Mouse (Mus musculus) spleen, postnatal 36 days (tissue): Measurements from ENCODE around the gene Tmem251.

Experiments
- DNase-seq, 2 experiments: peaks; one replicate each; pipeline ENCODE4 v3.0.0; 2022; ENCODE audit warnings: low spot score in 2 of 2, mixed read lengths in 1 of 2

Tmem251 gene

DNA sequence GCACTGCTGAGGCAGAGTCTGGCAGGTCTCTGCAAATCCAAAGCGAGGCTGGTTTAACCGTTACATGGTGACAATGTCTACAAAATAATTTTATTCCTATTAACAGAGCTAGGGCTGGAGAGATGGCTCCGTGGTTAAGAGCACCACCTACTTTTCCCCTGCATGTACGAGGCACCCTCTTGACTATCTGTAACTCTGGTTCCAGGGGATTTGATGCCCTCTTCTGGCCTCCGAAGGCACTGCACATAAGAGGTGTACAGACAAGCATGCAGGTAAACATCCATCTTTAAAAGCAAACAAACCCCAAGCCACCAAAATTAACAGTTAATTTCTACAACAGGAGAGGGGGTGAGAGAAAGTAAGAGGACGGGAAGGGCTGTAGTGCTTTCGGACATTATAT lies 12.7 kb downstream of the Tmem251 start:
- peak in 1 of 2 experiments; percentile 56 for DNase-seq

DNA sequence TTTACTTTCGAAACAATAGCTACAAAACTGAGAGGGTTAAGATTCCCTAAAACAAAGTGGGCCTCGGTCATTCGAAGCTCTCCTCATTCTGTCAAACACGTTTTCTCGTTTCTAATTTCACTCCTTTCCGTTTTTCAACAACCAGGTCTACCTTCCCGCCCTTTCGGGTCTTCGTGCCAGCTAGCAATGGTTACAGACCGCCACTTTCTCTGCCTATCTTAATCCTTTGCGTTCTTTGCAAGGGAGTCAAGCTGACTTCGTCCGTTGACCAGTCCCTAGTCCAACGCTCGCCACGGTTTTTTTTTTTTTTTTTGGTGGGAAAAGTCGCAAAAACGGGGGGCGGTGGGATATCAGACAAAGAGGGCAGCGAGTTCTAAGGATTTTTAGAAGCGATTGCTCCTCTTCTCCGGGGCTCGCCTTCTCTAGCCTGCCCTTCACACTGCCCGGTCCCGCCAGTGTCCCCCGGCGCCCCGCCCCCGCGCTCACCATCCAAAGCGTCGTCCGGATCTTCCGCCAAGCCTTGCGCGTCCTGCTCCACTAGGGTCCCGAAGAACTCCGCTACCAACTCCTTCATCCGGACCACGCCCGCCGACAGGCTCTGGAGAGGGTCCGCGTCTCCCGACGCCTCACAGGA lies 13.6 kb downstream of the Tmem251 start:
- no peak for DNase-seq

DNA sequence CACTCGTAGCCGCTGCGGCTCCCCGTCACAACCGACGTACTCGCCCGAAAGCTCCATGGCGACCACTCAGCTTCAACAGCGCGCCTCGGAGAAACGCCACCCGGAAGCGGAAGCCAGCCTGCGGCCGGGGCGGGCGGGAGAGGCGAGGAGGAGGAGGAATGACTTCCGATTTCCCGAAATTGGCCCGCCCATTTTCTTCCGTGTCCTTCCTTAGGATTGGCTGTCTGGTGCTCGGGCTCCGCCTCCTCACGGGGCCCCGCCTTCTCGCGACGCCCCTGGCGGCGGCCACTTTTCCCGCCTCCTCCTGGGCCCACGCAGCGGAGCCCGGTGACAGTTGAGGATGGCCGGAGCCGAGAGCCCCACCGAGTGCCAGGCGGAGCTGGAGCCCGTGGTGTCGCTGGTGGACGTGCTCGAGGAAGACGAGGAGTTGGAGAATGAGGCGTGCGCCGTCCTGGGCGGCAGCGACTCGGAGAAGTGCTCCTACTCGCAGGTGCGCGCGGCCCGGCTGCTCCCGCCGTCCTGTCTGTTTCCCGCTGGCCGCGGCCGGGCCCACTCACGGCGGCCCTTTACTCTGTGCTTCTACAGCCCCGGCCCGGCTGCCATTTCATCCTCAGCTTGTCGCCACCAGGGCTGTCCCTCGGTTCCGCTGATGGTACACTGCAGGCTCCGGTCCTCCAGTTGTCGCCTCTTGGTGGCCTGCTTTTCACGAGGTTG lies 14.3 kb downstream of the Tmem251 start, which contains the start of the genes Gm28051, Gon7 and Ubr7:
TSS of gene Gm28051 (minus strand) at position 77 of the 714 bp plus-strand sequence.
TSS of gene Gon7 (minus strand) at position 115 of the 714 bp plus-strand sequence.
TSS of gene Ubr7 (plus strand) at position 279 of the 714 bp plus-strand sequence.
- peak; percentile 95 to 97 for DNase-seq

DNA sequence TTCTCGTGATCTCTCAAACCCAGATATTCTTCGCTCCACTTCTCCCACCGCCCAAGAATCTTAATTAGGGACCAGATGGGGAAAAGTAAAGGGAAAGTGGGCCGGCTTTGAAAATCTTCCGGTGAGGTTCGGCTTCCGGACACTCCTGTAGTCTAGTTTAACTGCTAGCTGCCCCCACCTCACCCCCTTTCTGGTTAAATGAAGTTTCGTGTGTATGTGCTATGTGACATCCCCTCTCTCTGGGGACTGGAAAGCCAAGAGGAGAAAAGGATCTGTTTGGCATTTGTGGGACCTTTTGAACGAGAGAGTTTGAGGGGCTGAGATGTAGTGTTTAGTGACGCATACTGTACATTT lies 14.8 kb downstream of the Tmem251 start, which contains the start of gene Gm20604:
TSS of gene Gm20604 (minus strand) at position 270 of the 354 bp plus-strand sequence.
- no peak for DNase-seq

DNA sequence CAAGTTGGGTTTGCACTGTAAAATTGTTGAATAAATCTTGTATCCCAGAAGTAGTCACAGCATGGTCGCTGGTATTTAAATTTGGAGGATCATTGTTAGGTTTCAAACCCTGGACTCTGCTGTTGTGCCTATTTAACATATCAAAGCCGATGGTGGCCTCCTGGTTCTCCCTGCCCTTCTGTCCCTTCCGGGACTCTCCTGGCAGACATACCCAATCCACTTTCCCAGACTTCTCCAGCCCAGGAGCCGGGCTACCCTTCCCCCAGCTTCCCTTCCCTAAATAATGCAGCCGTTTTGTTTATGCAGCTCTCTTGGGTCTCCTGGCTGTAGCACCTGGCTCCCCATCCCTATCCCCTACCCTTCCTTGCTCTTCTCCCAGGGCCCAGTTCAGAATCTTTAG lies 15.4 kb downstream of the Tmem251 start:
- DNase-seq, result no peak

- DNase-seq, result no peak
These were observed 18.1 kb downstream of the Tmem251 start for GRCm38 (mm10) chr12:102761668-102762067.

DNA sequence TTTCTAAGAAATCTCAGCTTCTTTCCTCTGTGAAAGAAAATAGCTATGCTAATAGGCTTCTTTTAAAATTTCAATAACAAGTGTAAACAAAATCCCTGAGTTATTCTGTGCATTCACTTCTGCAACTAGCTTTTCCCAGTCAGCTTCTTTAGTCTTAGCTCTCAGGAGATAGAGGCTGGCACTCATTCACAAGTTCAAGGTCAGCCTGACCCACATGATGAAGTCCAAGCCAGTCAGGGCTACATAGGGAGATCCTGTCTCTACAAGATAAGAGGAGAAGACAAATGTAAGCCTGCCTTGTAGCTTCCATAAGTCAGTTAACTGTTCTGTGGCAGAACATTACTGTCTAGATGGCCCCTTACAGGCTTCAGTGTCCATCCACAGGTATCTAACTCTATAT lies 20.1 kb downstream of the Tmem251 start:
- DNase-seq, result no peak

- DNase-seq, result no peak
These were observed 25.4 kb downstream of the Tmem251 start for GRCm38 (mm10) chr12:102769000-102769399.

DNA sequence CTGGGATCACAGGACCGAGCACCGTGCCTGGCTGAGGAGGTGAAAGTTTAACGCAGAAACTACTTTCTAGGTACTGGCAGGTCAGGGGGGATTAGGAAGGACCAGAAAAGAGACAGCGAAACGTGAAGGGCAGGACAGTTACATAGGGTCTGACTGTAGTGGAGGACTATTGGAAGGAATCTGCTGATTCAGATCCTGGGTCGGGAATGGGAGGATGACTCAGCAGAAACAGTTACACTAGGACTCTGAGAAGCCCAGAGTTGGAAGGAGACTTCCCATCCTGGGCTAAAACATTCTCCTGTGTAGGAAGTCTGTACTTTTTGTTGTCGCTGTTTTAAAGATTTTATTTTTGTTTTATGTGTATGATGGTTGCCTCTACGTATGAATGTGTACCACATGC lies 28.0 kb downstream of the Tmem251 start:
- DNase-seq, result no peak

- DNase-seq, result no peak
These were observed 29.1 kb downstream of the Tmem251 start for GRCm38 (mm10) chr12:102772676-102773075.

DNA sequence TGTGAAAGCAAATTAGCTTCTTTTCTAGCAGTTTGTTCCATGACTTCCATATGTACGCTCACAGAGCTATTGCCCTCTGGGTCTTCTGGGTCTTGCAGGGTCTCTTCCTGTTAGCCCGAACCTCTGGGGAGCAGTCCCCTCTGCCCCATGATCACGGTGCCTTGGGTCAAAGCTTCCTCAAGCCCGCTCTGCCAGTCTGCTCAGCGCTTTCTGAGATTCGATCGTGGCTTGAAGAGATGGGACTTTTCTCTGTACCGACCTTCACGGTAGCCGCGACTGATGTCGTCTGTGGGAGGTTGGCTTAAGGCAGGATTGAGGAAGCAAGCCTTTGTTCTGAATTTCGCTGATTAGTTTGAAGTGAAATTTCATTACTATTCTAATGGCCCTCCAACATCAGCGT lies 32.5 kb downstream of the Tmem251 start:
- DNase-seq, result no peak

DNA sequence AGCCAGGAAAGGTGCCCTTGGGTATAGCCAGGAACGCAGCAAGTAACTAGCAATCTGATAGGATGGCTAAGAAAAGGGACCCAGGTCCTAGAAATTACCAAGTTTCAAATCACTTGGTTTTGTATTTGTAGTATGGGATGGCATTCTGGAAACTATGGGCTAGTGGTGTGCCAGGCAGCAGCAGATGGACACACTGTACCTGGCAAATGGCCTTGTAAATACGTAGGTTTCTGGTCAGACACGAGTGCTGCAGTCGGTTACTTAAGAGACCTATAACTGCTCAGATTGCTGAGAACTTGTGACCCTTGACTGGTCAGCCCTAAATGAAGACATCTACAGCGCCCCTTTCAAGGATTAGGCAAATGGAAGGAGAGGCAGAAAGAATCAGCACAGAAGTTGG lies 34.6 kb downstream of the Tmem251 start:
- no peak for DNase-seq

- DNase-seq, result no peak
These were observed 35.9 kb downstream of the Tmem251 start for GRCm38 (mm10) chr12:102779452-102779851.

GRCm38 (mm10) chr12:102782841-102783240 lies 39.3 kb downstream of the Tmem251 start:
- DNase-seq, result no peak

DNA sequence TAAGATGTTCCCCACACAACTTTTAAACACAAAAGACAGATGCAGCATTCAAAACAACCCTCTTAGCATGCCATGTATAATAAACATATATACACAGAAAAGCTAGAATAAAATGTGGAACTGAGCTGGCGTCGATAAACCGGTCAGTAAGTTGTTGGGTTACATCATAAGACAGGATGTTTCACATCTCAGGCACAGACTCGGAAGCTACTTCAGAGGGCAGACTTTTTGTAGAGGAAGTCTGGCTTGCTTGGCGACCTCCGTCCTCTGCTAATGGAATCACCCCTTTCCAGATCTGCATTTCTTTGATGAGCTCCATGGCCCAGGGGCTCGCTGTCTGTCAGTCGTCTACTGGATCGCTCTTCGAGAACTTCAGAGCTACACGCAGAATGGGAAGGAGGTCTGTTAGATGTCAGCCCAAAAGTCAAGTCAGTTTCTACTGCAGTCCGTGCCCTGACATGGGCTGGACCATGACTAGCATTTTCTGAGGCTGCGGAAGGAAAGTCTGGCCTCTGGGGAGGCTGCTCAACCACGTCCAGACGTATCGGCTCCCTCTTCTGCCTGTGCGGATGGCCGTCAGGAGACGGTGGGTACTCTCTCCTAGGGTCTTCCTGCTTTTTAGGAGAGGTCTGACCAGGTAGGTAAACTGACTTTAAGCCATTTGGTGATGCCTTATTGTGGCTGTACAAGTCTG lies 41.5 kb downstream of the Tmem251 start:
- no peak for DNase-seq

- DNase-seq, result no peak
These were observed 42.0 kb downstream of the Tmem251 start for GRCm38 (mm10) chr12:102785593-102785985.

DNA sequence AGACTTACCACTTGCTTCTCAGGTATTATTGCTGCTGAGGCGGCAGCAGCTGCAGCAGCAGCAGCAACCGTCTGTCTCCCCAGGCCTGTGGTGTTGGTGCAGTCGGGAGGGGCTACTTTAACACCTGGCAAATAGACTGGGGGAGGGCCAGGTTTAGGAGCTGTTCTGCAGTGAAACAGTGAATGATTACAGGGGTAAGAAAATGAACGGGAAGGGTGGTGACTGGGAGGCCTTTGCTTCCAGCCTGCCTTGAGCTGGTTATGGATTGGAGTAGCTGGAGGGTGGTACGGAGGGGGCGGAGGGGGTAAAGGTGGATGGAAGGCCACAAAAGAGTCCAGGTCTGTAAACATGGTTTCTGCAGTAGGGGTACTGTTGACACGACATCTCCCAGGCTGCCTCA lies 44.4 kb downstream of the Tmem251 start:
- DNase-seq, result no peak
